Mouse (Mus musculus) adrenal gland, adult 10 weeks (tissue): ENCODE data around the gene Fgf5. TPM values are rescaled to one million over a fixed set of nuclear protein-coding genes. Genes with fewer than 3 reads are reported as not detected.

Experiments
- polyA plus RNA-seq: library from polyadenylated mRNA; stranded (reverse); fragments of 350-450 nt; fragmentation: Illumina TruSeq; extraction: RNeasy Lipid Tissue Mini Kit (QIAGEN cat#74804); gene quantifications from one replicate; pipeline ENCODE4 v1.2.3, GENCODE M21; 2014; ENCODE audit warnings: low read depth, low replicate concordance

The Fgf5 gene
- polyA plus RNA-seq = 0.23 TPM

DNA sequence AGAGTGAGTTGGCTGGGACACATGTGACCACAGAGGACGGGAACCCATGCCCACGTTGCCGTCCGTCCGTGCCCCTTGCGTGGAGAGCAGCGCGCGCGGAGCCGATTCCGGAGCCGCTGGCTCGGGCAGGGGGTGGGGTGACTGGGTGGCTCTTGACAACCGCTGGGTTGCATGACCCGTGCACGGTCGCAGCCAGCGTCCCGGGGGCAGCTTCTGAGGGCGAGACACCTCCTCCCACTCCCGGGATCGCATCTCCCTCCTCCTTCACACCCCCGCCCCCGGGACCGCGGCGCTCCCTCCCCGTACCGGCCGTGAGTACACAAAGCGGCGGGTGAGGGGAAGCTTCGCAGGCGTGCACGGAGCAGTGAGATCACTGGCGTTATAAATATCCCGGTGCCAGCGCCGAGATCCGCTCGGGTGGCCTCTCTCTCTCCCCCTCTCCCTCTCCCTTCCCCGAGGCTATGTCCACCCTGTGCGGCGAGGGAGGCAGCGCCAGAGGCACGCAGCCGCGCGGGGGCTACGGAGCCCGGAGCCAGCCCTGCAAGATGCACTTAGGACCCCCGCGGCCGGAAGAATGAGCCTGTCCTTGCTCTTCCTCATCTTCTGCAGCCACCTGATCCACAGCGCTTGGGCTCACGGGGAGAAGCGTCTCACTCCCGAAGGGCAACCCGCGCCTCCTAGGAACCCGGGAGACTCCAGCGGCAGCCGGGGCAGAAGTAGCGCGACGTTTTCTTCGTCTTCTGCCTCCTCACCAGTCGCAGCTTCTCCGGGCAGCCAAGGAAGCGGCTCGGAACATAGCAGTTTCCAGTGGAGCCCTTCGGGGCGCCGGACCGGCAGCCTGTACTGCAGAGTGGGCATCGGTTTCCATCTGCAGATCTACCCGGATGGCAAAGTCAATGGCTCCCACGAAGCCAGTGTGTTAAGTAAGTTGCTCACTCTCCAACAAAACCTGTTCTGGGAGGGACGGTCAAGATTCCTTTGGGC lies at the start of gene Fgf5:
TSS of gene Fgf5 (plus strand) at position 347 of the 984 bp plus-strand sequence.

Other genes with a start within 250 kb of the Fgf5 start
- gene Antxr2, start 223.1 kb upstream of the Fgf5 start, polyA plus RNA-seq = 87.6 TPM
- gene Prdm8, start 87.0 kb upstream of the Fgf5 start, polyA plus RNA-seq = not detected
- gene Cfap299, start 75.1 kb downstream of the Fgf5 start, polyA plus RNA-seq = not detected